ENCODE assay signal across 15 mouse cellular contexts in the genomic region with DNA sequence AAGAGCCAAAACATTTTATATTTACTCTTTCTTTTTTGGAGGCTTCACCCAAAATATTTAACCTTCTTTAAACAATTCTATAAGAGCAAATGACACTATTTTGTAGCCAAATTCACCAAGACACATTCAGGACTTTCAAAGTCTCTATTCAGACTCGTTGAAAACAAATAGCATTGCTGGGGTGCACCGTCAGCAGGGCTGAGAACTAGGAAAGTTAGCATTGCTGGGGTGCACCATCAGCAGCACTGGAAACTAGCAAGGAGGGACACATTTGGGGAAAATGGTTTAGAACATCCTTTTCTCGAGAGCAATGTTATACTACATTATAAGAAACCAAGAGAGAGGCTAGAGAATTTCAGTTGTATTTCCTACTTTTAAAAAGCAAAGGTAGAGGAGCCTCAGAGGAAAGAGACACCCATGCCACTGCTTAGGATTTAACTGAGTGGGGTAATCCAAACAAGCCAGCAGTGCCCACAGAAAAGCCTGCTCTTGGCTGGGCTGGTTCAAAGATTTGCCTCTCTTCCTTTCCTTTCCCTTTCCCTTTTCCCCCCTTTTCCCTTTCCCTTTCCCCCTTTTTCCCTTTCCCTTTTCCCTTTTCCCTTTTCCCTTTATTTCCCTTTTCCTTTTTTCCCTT.
"Had no signal": no experiment of that assay in that cellular context is flagged by ENCODE, and none has a peak within 500 bp of the region (broad histone marks: within the 10 kb centered on the region; RNA-seq: fewer than 3 reads in every experiment).

No protein-coding gene starts in this region.

- H3K4me3 ChIP-seq: limb, embryonic 10.5 days; midbrain, embryonic 10.5 days; myocyte; neural tube, embryonic 12.5 days; stomach, embryonic 15.5 days had no signal

- H3K9me3 ChIP-seq: limb, embryonic 10.5 days; midbrain, embryonic 10.5 days; neural tube, embryonic 12.5 days; stomach, embryonic 15.5 days had no signal

- H3K4me1 ChIP-seq: limb, embryonic 10.5 days; midbrain, embryonic 10.5 days; neural tube, embryonic 12.5 days; stomach, embryonic 15.5 days had no signal

- H3K27me3 ChIP-seq: neural tube, embryonic 12.5 days; stomach, embryonic 15.5 days had no signal

- H3K9ac ChIP-seq: lung, embryonic 14.5 days; neural tube, embryonic 12.5 days; stomach, embryonic 15.5 days had no signal

- H3K27ac ChIP-seq: limb, embryonic 10.5 days; macrophage; midbrain, embryonic 10.5 days; neural tube, embryonic 12.5 days; stomach, embryonic 15.5 days had no signal

- H3K4me2 ChIP-seq: liver, embryonic 11.5 days; lung, embryonic 14.5 days; neural tube, embryonic 12.5 days; stomach, embryonic 15.5 days had no signal

- H3K36me3 ChIP-seq: limb, embryonic 10.5 days; midbrain, embryonic 10.5 days; neural tube, embryonic 12.5 days; stomach, embryonic 15.5 days had no signal

- DNase-seq: kidney, postnatal 10 days; lung, embryonic 14.5 days; lung, postnatal 10 days; midbrain, embryonic 14.5 days; retina, postnatal 1 day; right cerebral cortex, postnatal 4 days; spleen, adult 18-20 months; thymus, postnatal 36 days had no signal
